Mouse (Mus musculus): ENCODE results near the gene Bfsp1. TPM values are rescaled to one million over a fixed set of nuclear protein-coding genes. Genes with fewer than 3 reads are reported as not detected.

Gene Bfsp1
- polyA plus RNA-seq, 1 experiment from 2014 or later: 2.6 TPM

- H3K4me1 ChIP-seq: 0 out of 2 replicates have a peak, but pooled peaks cover 3% of the 10 kb centered on the region
- H3K27me3 ChIP-seq: no peaks in the 10 kb centered on the region
- no peak for ATAC-seq (ENCODE audit: low FRiP score, low read depth)
- H3K4me3 ChIP-seq: no peak overlapping the region
- no peak overlapping the region for H3K9ac ChIP-seq
- H3K9me3 ChIP-seq: no peaks in the 10 kb centered on the region
- WGBS: 86% methylated on average over 11 of the region's 11 CpGs
- no peak overlapping the region for H3K27ac ChIP-seq
- no peaks in the 10 kb centered on the region for H3K36me3 ChIP-seq
- no peak overlapping the region for H3K4me2 ChIP-seq (replicated peaks)
Measured at GRCm38 (mm10) chr2:143813461-143813860, 49.5 kb downstream of the Bfsp1 start.

GRCm38 (mm10) chr2:143812262-143812661 lies 50.7 kb downstream of the Bfsp1 start:
- Histone ChIP-seq H3K27ac (no peak overlapping the region), H3K9ac (no peak overlapping the region), H3K4me2 (replicated peaks) (no peak overlapping the region), H3K27me3 (no peaks in the 10 kb centered on the region), H3K4me3 (no peak overlapping the region), H3K4me1 (0 out of 2 replicates have a peak, but pooled peaks cover 3% of the 10 kb centered on the region), H3K9me3 (no peaks in the 10 kb centered on the region), H3K36me3 (no peaks in the 10 kb centered on the region)
- WGBS: 60% methylated on average over 4 of the region's 4 CpGs
- peak; percentile 51; the same call in 1 of the 2 replicates for ATAC-seq (ENCODE audit: low FRiP score, low read depth)

- Histone ChIP-seq H3K4me3 (no peak overlapping the region), H3K27ac (no peak overlapping the region), H3K4me2 (replicated peaks) (no peak overlapping the region), H3K4me1 (0 out of 2 replicates have a peak, but pooled peaks cover 3% of the 10 kb centered on the region), H3K9me3 (no peaks in the 10 kb centered on the region), H3K27me3 (no peaks in the 10 kb centered on the region), H3K9ac (no peak overlapping the region), H3K36me3 (no peaks in the 10 kb centered on the region)
- WGBS: 67% methylated on average over 5 of the region's 5 CpGs
- no peak for ATAC-seq (ENCODE audit: low FRiP score, low read depth)
Measured at GRCm38 (mm10) chr2:143808789-143809188, 54.2 kb downstream of the Bfsp1 start.

GRCm38 (mm10) chr2:143806924-143807664 lies 55.9 kb downstream of the Bfsp1 start:
- Histone ChIP-seq H3K9me3 (no peaks in the 10 kb centered on the region), H3K9ac (no peak overlapping the region), H3K27ac (no peak overlapping the region), H3K4me2 (replicated peaks) (no peak overlapping the region), H3K36me3 (no peaks in the 10 kb centered on the region), H3K4me1 (0 out of 2 replicates have a peak, but pooled peaks cover under 1% of the 10 kb centered on the region), H3K4me3 (no peak overlapping the region), H3K27me3 (no peaks in the 10 kb centered on the region)
- peak; percentile 52; the same call in 1 of the 2 replicates for ATAC-seq (ENCODE audit: low FRiP score, low read depth)
- WGBS: 81% methylated on average over 9 of the region's 9 CpGs

- Histone ChIP-seq H3K36me3 (no peaks in the 10 kb centered on the region), H3K4me1 (no peaks in the 10 kb centered on the region), H3K4me2 (replicated peaks) (no peak overlapping the region), H3K27ac (no peak overlapping the region), H3K9me3 (no peaks in the 10 kb centered on the region), H3K27me3 (no peaks in the 10 kb centered on the region), H3K9ac (no peak overlapping the region), H3K4me3 (no peak overlapping the region)
- ATAC-seq (ENCODE audit: low FRiP score, low read depth): peak; percentile 57; the same call in 1 of the 2 replicates
- WGBS: 64% methylated on average over 15 of the region's 15 CpGs
Measured at GRCm38 (mm10) chr2:143806140-143806923, 56.6 kb downstream of the Bfsp1 start.

GRCm38 (mm10) chr2:143801097-143801496 lies 61.9 kb downstream of the Bfsp1 start:
- Histone ChIP-seq H3K4me2 (replicated peaks) (no peak overlapping the region), H3K4me3 (no peak overlapping the region), H3K27ac (no peak overlapping the region), H3K36me3 (no peaks in the 10 kb centered on the region), H3K27me3 (no peaks in the 10 kb centered on the region), H3K4me1 (no peaks in the 10 kb centered on the region), H3K9me3 (no peaks in the 10 kb centered on the region), H3K9ac (no peak overlapping the region)
- no peak for ATAC-seq (ENCODE audit: low FRiP score, low read depth)
- 43% methylated on average over 5 of the region's 5 CpGs for WGBS

- H3K4me2 ChIP-seq (replicated peaks): no peak overlapping the region
- H3K36me3 ChIP-seq: no peaks in the 10 kb centered on the region
- no peak overlapping the region for H3K9ac ChIP-seq
- 75% methylated on average over 4 of the region's 4 CpGs for WGBS
- ATAC-seq (ENCODE audit: low FRiP score, low read depth): no peak
- no peak overlapping the region for H3K4me3 ChIP-seq
- H3K27ac ChIP-seq: no peak overlapping the region
- H3K27me3 ChIP-seq: no peaks in the 10 kb centered on the region
- H3K4me1 ChIP-seq: no peaks in the 10 kb centered on the region
- no peaks in the 10 kb centered on the region for H3K9me3 ChIP-seq
Measured at GRCm38 (mm10) chr2:143796335-143797013, 66.5 kb downstream of the Bfsp1 start.

- Histone ChIP-seq H3K9me3 (no peaks in the 10 kb centered on the region), H3K4me1 (no peaks in the 10 kb centered on the region), H3K4me2 (replicated peaks) (no peak overlapping the region), H3K27me3 (no peaks in the 10 kb centered on the region), H3K36me3 (no peaks in the 10 kb centered on the region), H3K27ac (no peak overlapping the region), H3K9ac (no peak overlapping the region), H3K4me3 (no peak overlapping the region)
- 84% methylated on average over 4 of the region's 4 CpGs for WGBS
- ATAC-seq (ENCODE audit: low FRiP score, low read depth): no peak
Measured at GRCm38 (mm10) chr2:143795858-143796257, 67.1 kb downstream of the Bfsp1 start.

GRCm38 (mm10) chr2:143789911-143790310 lies 73.1 kb downstream of the Bfsp1 start:
- no peak for ATAC-seq (ENCODE audit: low FRiP score, low read depth)
- WGBS: 88% methylated on average over 5 of the region's 5 CpGs
- Histone ChIP-seq H3K36me3 (no peaks in the 10 kb centered on the region), H3K4me1 (no peaks in the 10 kb centered on the region), H3K9me3 (no peaks in the 10 kb centered on the region), H3K27me3 (no peaks in the 10 kb centered on the region), H3K4me2 (replicated peaks) (no peak overlapping the region), H3K9ac (no peak overlapping the region), H3K27ac (no peak overlapping the region), H3K4me3 (no peak overlapping the region)

- Histone ChIP-seq H3K36me3 (no peaks in the 10 kb centered on the region), H3K9ac (no peak overlapping the region), H3K4me2 (replicated peaks) (no peak overlapping the region), H3K4me3 (no peak overlapping the region), H3K4me1 (no peaks in the 10 kb centered on the region), H3K9me3 (no peaks in the 10 kb centered on the region), H3K27me3 (no peaks in the 10 kb centered on the region), H3K27ac (no peak overlapping the region)
- 78% methylated on average over 2 of the region's 2 CpGs for WGBS
- no peak for ATAC-seq (ENCODE audit: low FRiP score, low read depth)
Measured at GRCm38 (mm10) chr2:143780310-143780709, 82.7 kb downstream of the Bfsp1 start.
